Mouse (Mus musculus) stomach, embryonic 16.5 days (tissue): Measurements from ENCODE around the gene Ikzf1. TPM values are rescaled to one million over a fixed set of nuclear protein-coding genes. Genes with fewer than 3 reads are reported as not detected.
A peak's percentile ranks its signal among the peaks of the same experiment; 100 is the strongest.

ENCODE experiments used
- ATAC-seq: fragments of 200-750 bp; cut with Nextera tagmentation; 2 replicates; pipeline ENCODE4 v1.8.0; 2017; ENCODE audit warnings: moderate number of reproducible peaks, moderate TSS enrichment; ENCODE audit not compliant: insufficient read depth, low FRiP score
- H3K27ac ChIP-seq: fragments of 300-500 bp; sonication (generic); 2 replicates; pipeline ENCODE4 v1.5.1; 2014; ENCODE audit warnings: low read length
- H3K27me3 ChIP-seq: fragments of 300-500 bp; sonication (generic); 2 replicates; pipeline ENCODE4 v1.6.1; 2014; ENCODE audit warnings: low read length, control low read depth, mixed read lengths; ENCODE audit not compliant: control insufficient read depth, insufficient read depth
- H3K36me3 ChIP-seq: fragments of 300-500 bp; sonication (generic); 2 replicates; pipeline ENCODE4 v1.6.1; 2014; ENCODE audit warnings: low read length; ENCODE audit not compliant: control insufficient read depth, insufficient read depth
- H3K4me1 ChIP-seq: fragments of 300-500 bp; sonication (generic); 2 replicates; pipeline ENCODE4 v1.6.1; 2014; ENCODE audit warnings: low read length, control low read depth, mixed read lengths; ENCODE audit not compliant: control insufficient read depth, insufficient read depth
- H3K4me2 ChIP-seq: fragments of 300-500 bp; sonication (generic); 2 replicates; pipeline ENCODE4 v1.6.1; 2014; ENCODE audit warnings: low read depth, low read length, mixed read lengths
- H3K4me3 ChIP-seq: fragments of 300-500 bp; sonication (generic); replicated peaks from 2 replicates; pipeline ENCODE4 v1.5.1; 2014; ENCODE audit warnings: mild to moderate bottlenecking, low read length
- H3K9ac ChIP-seq: fragments of 300-500 bp; sonication (generic); 2 replicates; pipeline ENCODE4 v1.6.1; 2014; ENCODE audit warnings: low read length
- H3K9me3 ChIP-seq: fragments of 300-500 bp; sonication (generic); replicated peaks from 2 replicates; pipeline ENCODE4 v1.6.1; 2016; ENCODE audit warnings: low read length, control low read depth; ENCODE audit not compliant: control insufficient read depth
- WGBS: fragments of 180-500 bp; shearing (Covaris S2); extraction: QIAGEN DNeasy Blood & Tissue Kit; methylation state at CpG from one replicate; pipeline ENCODE4 v1.1.7; 2014; 5-methylcytosine and 5-hydroxymethylcytosine counted together
- polyA plus RNA-seq: library from polyadenylated mRNA; unstranded; fragments of >200 nt; fragmentation: Nextera tagmentation; extraction: Ambion mirVana; gene quantifications from 2 replicates; pipeline ENCODE4 v1.2.1, GENCODE M21; 2015

Ikzf1 gene
- polyA plus RNA-seq, 1 experiment from 2014 or later, result 3.5 TPM

DNA sequence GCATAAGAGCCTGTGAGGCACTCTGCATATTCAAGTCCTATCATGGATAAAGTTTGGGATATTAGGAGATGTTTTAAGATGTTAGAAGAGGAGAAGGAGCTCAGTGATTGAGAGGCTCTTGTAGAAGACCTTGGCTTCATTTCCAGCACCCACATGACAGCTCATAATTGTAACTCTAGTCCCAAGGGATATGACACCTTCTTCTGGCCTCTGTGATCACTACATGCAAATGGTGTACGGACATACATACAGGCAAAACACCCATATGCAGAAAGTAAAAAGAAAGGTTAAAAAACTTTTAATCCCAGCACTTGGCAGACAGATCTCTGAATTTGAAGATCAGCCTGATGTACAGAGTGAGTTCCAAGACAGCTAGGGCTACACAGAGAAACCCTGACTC is 113.9 kb downstream of the Ikzf1 start:
- H3K4me2 ChIP-seq, result no peak overlapping the region
- H3K9ac ChIP-seq, result no peak overlapping the region
- H3K4me1 ChIP-seq, result no peaks in the 10 kb centered on the region
- ATAC-seq, result no peak
- 98% methylated on average over 1 of the region's 1 CpGs for WGBS
- no peak overlapping the region for H3K4me3 ChIP-seq
- peaks cover 22% of the 10 kb centered on the region for H3K36me3 ChIP-seq
- H3K27ac ChIP-seq, result no peak overlapping the region
- H3K27me3 ChIP-seq, result no peaks in the 10 kb centered on the region
- no peaks in the 10 kb centered on the region for H3K9me3 ChIP-seq

DNA sequence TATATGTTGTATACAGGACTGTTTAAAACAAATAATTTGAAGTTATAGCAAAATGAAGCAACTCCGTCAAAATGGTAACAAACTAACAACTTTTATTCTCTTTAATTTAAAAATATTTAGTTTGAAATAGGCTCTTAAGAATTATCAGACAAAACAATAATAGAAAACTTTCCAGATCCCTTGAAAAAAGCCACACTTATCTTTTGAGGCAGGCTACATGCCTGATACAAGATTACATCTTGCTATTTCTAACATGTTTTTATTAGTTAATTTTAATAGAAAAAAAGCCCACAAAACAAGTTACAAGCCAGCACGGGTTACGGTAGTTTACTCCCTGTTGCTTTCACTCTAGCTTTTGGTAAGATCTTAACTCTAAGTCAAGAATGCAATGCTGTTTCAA is 115.5 kb downstream of the Ikzf1 start:
- WGBS, result 93% methylated on average over 3 of the region's 3 CpGs
- H3K4me2 ChIP-seq, result no peak overlapping the region
- H3K4me1 ChIP-seq, result no peaks in the 10 kb centered on the region
- no peak overlapping the region for H3K4me3 ChIP-seq
- no peaks in the 10 kb centered on the region for H3K9me3 ChIP-seq
- no peak overlapping the region for H3K27ac ChIP-seq
- no peak overlapping the region for H3K9ac ChIP-seq
- H3K27me3 ChIP-seq, result no peaks in the 10 kb centered on the region
- peaks cover 27% of the 10 kb centered on the region for H3K36me3 ChIP-seq
- ATAC-seq, result no peak

DNA sequence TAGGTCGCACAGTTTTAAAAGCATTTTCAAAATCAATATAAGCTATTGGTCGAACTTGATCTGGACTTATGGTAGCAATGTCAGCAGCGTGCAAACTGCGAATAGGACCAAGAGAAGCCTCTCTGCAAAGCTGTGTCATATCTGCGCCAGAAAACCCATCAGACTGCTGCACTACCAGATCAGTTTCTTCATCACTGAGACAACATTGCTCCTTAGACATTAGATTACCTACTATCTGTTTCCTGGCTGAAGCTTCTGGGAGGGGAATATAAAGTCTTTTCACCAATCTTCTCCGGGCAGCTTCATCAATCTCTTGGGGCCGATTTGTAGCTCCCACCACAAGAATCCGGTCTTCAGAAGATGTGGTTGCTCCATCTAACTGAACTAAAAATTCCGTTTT is 116.3 kb downstream of the Ikzf1 start:
- WGBS, result 88% methylated on average over 9 of the region's 9 CpGs

DNA sequence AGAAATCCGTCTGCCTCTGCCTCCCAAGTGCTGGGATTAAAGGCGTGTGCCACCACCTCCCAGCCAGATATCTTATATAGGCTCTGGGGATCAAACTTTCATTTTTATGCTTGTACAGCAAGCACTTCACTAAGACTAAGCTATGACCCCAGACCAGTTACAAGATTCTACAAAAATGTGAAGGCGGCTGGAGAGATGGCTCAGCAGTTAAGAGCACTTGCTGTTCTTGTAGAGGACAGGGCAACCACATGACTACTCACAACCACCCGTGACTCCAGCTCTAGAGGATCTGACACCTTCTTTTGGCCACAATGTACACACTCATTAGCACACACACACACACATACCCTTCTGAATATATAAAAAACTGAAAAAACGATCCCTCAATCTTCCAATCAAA is 119.6 kb downstream of the Ikzf1 start:
- Histone ChIP-seq H3K36me3 (peaks cover 23% of the 10 kb centered on the region; the same call in 1 of the 2 replicates), H3K9me3 (no peaks in the 10 kb centered on the region), H3K27ac (no peak overlapping the region), H3K4me2 (no peak overlapping the region), H3K4me3 (no peak overlapping the region), H3K27me3 (no peaks in the 10 kb centered on the region), H3K4me1 (0 out of 2 replicates have a peak, but pooled peaks cover 5% of the 10 kb centered on the region), H3K9ac (no peak overlapping the region)
- no peak for ATAC-seq
- WGBS, result 89% methylated on average over 5 of the region's 5 CpGs

More for the DNA sequence above, 116.3 kb downstream of the Ikzf1 start:
- Histone ChIP-seq H3K4me3 (no peak overlapping the region), H3K27ac (no peak overlapping the region), H3K9ac (no peak overlapping the region), H3K4me1 (no peaks in the 10 kb centered on the region), H3K27me3 (no peaks in the 10 kb centered on the region), H3K36me3 (peaks cover 27% of the 10 kb centered on the region), H3K4me2 (no peak overlapping the region), H3K9me3 (no peaks in the 10 kb centered on the region)
- no peak for ATAC-seq

DNA sequence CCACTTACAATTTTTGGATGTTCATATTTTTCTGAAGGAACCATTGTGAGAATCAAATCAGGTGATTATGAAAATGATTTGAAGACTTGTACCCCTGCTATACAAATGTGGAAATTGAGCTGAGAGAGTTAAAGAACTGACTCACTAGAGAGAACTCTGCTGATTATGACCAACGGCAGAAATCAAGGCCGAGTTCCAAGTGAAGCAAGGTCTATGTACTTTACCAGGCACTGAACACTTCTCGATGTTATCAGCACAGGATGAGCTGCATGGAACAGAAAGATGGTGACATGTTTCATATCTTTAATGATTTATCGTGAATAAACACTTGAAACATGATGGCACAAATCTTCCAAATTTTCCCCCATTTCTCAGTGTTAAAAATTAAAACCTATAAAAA is 121.1 kb downstream of the Ikzf1 start:
- Histone ChIP-seq H3K4me3 (no peak overlapping the region), H3K9ac (no peak overlapping the region), H3K4me1 (0 out of 2 replicates have a peak, but pooled peaks cover 5% of the 10 kb centered on the region), H3K36me3 (peaks cover 21% of the 10 kb centered on the region; the same call in 1 of the 2 replicates), H3K4me2 (no peak overlapping the region), H3K27ac (no peak overlapping the region), H3K9me3 (no peaks in the 10 kb centered on the region), H3K27me3 (no peaks in the 10 kb centered on the region)
- 81% methylated on average over 4 of the region's 4 CpGs for WGBS
- no peak for ATAC-seq

DNA sequence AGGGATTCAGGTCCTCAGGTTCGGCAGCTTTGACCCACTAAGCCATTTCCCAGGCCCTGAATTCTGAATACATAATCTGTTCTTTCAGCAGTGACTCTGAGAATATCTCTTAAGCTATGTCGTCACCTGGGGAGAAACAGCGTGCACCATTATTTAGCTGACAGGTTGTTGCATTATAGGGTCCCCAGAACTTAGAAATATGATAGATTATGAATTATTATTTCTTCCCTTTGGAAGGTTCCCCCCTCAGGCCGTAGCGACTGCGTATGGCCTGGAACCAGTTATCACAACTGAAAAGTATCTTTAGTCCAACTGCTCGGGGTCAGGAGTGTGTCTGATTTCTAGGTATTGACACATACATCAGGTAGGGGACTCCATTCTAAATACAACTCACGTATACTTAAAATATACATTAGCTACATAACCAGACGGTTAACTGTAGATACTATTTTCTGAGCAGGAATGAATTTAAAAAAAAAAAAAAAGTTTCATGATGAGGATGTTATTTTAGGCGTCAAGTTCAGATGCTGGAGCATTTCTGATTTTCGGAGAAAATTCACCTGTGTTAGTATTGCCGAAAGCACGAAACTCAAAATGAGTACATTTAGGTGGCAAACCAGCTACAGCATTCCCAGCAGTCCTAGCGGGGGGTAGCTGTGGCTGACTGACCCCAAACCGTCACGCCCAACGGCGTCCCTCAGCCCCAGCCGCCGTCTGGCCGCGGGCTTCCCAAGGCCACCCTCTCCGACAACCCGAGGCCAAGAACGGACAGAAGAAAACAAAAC is 123.4 kb downstream of the Ikzf1 start:
- Histone ChIP-seq H3K4me3 (peak overlapping the region; percentile 80), H3K4me2 (peak overlapping the region; percentile 65), H3K9ac (peak overlapping the region; percentile 93), H3K27me3 (no peaks in the 10 kb centered on the region), H3K4me1 (0 out of 2 replicates have a peak, but pooled peaks cover 5% of the 10 kb centered on the region), H3K9me3 (no peaks in the 10 kb centered on the region), H3K27ac (peak overlapping the region; percentile 68), H3K36me3 (peaks cover 4% of the 10 kb centered on the region; the same call in 1 of the 2 replicates)
- ATAC-seq, result peak; percentile 74
- WGBS, result 6% methylated on average over 25 of the region's 25 CpGs

DNA sequence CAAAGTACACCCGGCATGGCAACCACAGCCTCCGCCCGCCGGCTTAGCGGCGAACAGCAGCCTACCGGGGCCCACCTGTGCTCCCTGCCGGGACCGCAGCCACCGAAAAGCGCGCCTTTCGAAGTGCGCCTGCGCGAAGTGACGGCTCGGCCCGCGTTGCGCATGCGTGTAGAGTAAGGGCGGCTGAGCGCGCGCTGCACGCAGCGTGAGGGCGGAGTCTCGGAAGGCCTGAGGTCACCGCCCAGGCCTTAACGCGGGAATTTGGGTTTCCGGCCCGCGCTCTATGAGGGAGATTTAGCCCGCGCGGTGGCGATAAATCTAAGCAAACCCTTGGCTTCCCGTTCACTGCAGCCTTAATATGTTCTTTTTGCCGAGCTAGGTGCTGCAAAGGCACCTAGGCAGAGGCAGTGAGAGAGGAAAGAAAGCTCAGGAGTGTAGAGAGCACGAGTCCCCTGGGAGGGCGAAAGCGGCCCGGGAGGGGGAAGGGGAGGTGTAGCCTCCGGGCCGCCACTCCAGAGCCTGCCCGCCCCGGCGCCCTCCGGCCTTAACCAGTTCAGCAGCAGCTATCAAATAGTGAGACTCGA is 124.1 kb downstream of the Ikzf1 start, which contains the start of gene Fignl1:
TSS of gene Fignl1 (minus strand) at position 143 of the 584 bp plus-strand sequence.
- Histone ChIP-seq H3K4me1 (0 out of 2 replicates have a peak, but pooled peaks cover 5% of the 10 kb centered on the region), H3K4me2 (peak within 1 kb of the TSS; percentile 87), H3K9me3 (no peaks in the 10 kb centered on the region), H3K9ac (peak within 1 kb of the TSS; percentile 93), H3K27me3 (no peaks in the 10 kb centered on the region), H3K36me3 (peaks cover 2% of the 10 kb centered on the region; the same call in 1 of the 2 replicates), H3K4me3 (peak within 1 kb of the TSS; percentile 80), H3K27ac (peak within 1 kb of the TSS; percentile 99)
- WGBS, result under 1% methylated on average over 53 of the region's 53 CpGs
- peak; percentile 98 for ATAC-seq

DNA sequence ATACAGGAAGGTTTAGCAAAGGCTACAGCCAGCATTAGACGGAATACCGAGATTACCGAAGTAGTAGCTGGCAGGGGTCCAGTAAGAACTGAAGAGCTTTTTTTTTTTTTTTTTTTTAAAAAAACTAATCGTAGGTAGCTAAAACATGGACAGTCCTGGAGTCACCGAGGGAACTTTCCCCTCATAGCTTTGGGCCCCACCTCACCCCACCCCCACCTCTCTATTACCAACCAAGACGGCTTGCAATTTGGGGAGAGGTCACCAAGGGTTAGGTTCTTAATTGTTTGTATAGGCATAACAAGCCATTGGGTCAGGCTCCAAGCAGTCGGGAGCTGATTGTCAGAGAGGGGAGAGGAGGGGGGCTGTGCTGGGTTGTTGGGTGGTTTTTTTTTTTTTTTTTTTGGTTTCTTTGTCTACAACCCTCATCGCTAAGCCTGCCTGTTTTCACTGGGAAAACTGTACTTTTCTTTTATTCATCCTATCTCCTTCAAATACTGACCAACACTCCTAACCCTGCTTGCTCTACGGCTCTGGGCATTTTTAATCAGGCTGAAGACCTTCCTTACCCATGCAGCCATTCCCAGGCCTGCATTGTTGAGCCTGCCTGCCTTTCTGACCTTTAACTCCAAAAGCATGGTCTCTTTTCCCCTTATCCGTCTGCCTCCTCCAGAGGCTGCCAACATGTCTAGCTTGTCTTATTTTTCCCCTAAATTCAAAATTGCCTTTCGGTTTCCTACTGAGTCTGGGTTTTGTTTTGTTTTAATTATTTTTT is 124.8 kb downstream of the Ikzf1 start:
- no peaks in the 10 kb centered on the region for H3K27me3 ChIP-seq
- H3K4me3 ChIP-seq, result peak overlapping the region; percentile 80
- H3K4me2 ChIP-seq, result peak overlapping the region; percentile 87
- 6% methylated on average over 11 of the region's 11 CpGs for WGBS
- H3K9me3 ChIP-seq, result no peaks in the 10 kb centered on the region
- ATAC-seq, result 0 out of 2 replicates have a peak, but pooled peaks have one; percentile 0
- H3K27ac ChIP-seq, result peak overlapping the region; percentile 99
- H3K9ac ChIP-seq, result peak overlapping the region; percentile 93
- 0 out of 2 replicates have a peak, but pooled peaks cover 5% of the 10 kb centered on the region for H3K4me1 ChIP-seq
- H3K36me3 ChIP-seq, result no peaks in the 10 kb centered on the region
